Mouse (Mus musculus): ENCODE results near the gene Fcgrt. TPM values are rescaled to one million over a fixed set of nuclear protein-coding genes. Genes with fewer than 3 reads are reported as not detected.

Fcgrt gene
- total and polyA plus RNA-seq, 3 experiments = 0.27 to 1.7 TPM; not detected in 1

GRCm38 (mm10) chr7:45062239-45062835 lies 41.3 kb downstream of the Fcgrt start, which contains the start of the genes Nosip and Prrg2:
Nosip (plus strand) TSS chr7:45062429.
Prrg2 (minus strand) TSS chr7:45062677.
- DNase-seq (ENCODE audit: low read depth, low spot score) = peak; percentile 100
- peaks cover 0 to 17% of the 10 kb centered on the region in 2 experiments; a peak in 2 of 4 replicates for H3K36me3 ChIP-seq (ENCODE audit: control insufficient read depth in 1 of 2, insufficient read depth in 2 of 2, low read length in 2 of 2)
- no peaks in the 10 kb centered on the region for H3K9me3 ChIP-seq (replicated peaks; ENCODE audit: insufficient read depth, low read length)
- peak within 1 kb of the TSS; percentile 76 for H3K9ac ChIP-seq (ENCODE audit: control insufficient read depth, low read depth, low read length, poor library complexity, severe bottlenecking)
- no peaks in the 10 kb centered on the region for H3K27me3 ChIP-seq (ENCODE audit: control insufficient read depth in 1 of 2, insufficient read depth in 2 of 2, low read length in 2 of 2)
- peaks cover 31% of the 10 kb centered on the region for H3K79me2 ChIP-seq (ENCODE audit: control insufficient read depth, insufficient read depth, low read length, poor library complexity)
- H3K4me3 ChIP-seq (ENCODE audit: control insufficient read depth in 1 of 2, insufficient read depth in 1 of 2, low read depth in 2 of 2, low read length in 2 of 2) = peak within 1 kb of the TSS; percentile 73 to 79
- H3K4me1 ChIP-seq (ENCODE audit: control insufficient read depth in 1 of 2, insufficient read depth in 2 of 2, low read length in 2 of 2) = peaks cover 2 to 16% of the 10 kb centered on the region in 2 experiments; a peak in 3 of 4 replicates
- H3K27ac ChIP-seq (ENCODE audit: control insufficient read depth, low read depth, low read length) = peak within 1 kb of the TSS; percentile 87
- TF ChIP-seq ELF1 (IDR thresholded peaks at IDR 0.05; ENCODE audit: low read depth, low read length) = peak; percentile 94
- TF ChIP-seq POLR2AphosphoS2 (IDR thresholded peaks at IDR 0.05; ENCODE audit: low read length) = peak; percentile 82; the same call in 1 of the 2 replicates
- no peak for TF ChIP-seq USF2 (IDR thresholded peaks at IDR 0.05; ENCODE audit: borderline replicate concordance in 1 of 2, insufficient read depth in 1 of 2, low read depth in 1 of 2, low read length in 2 of 2)
- peak; percentile 72 for TF ChIP-seq RCOR1 (IDR thresholded peaks at IDR 0.05; ENCODE audit: low read depth, low read length)
- TF ChIP-seq MXI1 (IDR thresholded peaks at IDR 0.05; ENCODE audit: low read depth, low read length) = peak; percentile 88
- TF ChIP-seq NRF1 (IDR thresholded peaks at IDR 0.05; ENCODE audit: insufficient read depth, low read depth, low read length, poor library complexity, severe bottlenecking) = 0 out of 2 replicates have a peak, but pooled peaks have one; percentile 18
- no peak; the same call in 1 of the 2 replicates for TF ChIP-seq E2F4 (IDR thresholded peaks at IDR 0.05; ENCODE audit: borderline replicate concordance, low read depth, low read length)
- TF ChIP-seq MAX (IDR thresholded peaks at IDR 0.05; ENCODE audit: low read length) = peak; percentile 69
- peak; percentile 52 for TF ChIP-seq ETS1 (IDR thresholded peaks at IDR 0.05; ENCODE audit: low read depth, low read length)
- TF ChIP-seq POLR2A (IDR thresholded peaks at IDR 0.05; ENCODE audit: control insufficient read depth in 1 of 2, insufficient read depth in 1 of 2, low read depth in 1 of 2, low read length in 2 of 2, poor library complexity in 1 of 2) = peak; percentile 58 to 96; a peak in 3 of 4 replicates
- peak; percentile 86 for TF ChIP-seq NELFE (IDR thresholded peaks at IDR 0.05; ENCODE audit: low read depth, low read length)
- TF ChIP-seq HCFC1 (IDR thresholded peaks at IDR 0.05; ENCODE audit: low read depth, low read length) = peak; percentile 90
- TF ChIP-seq CHD1 (IDR thresholded peaks at IDR 0.05; ENCODE audit: low read depth, low read length) = no peak
- no peak for TF ChIP-seq ZKSCAN1 (IDR thresholded peaks at IDR 0.05; ENCODE audit: low read depth, low read length)
- TF ChIP-seq MAFK (IDR thresholded peaks at IDR 0.05; ENCODE audit: borderline replicate concordance, low read depth, low read length) = no peak
- TF ChIP-seq POLR2AphosphoS5 (IDR thresholded peaks at IDR 0.05; ENCODE audit: borderline replicate concordance, low read depth, low read length) = no peak
- TF ChIP-seq CTCF (IDR thresholded peaks at IDR 0.05 in 2 of 3, conservative IDR thresholded peaks at IDR 0.05 in 1 of 3; ENCODE audit: control insufficient read depth in 1 of 3, insufficient read depth in 1 of 3, low read depth in 2 of 3, low read length in 3 of 3, poor library complexity in 1 of 3, severe bottlenecking in 1 of 3) = no peak
- TF ChIP-seq ZC3H11A (IDR thresholded peaks at IDR 0.05; ENCODE audit: low read depth, low read length) = no peak
- peak; percentile 39; the same call in 1 of the 2 replicates for TF ChIP-seq USF1 (IDR thresholded peaks at IDR 0.05; ENCODE audit: low read depth, low read length)
- peak; percentile 20; the same call in 1 of the 2 replicates for TF ChIP-seq SMC3 (IDR thresholded peaks at IDR 0.05; ENCODE audit: low read depth, low read length)
- no peak for TF ChIP-seq TAL1 (IDR thresholded peaks at IDR 0.05; ENCODE audit: low read length)
- no peak for TF ChIP-seq JUND (IDR thresholded peaks at IDR 0.05; ENCODE audit: low read depth, low read length)
- TF ChIP-seq GATA1 (IDR thresholded peaks at IDR 0.05; ENCODE audit: low read depth, low read length) = no peak
- peak; percentile 94 for TF ChIP-seq MAZ (IDR thresholded peaks at IDR 0.05; ENCODE audit: low read depth, low read length)
- TF ChIP-seq GABPA (IDR thresholded peaks at IDR 0.05; ENCODE audit: low read depth, low read length) = no peak
- TF ChIP-seq BHLHE40 (IDR thresholded peaks at IDR 0.05; ENCODE audit: borderline replicate concordance, low read depth, low read length) = no peak
- TF ChIP-seq UBTF (IDR thresholded peaks at IDR 0.05; ENCODE audit: borderline replicate concordance, insufficient read depth, low read depth, low read length) = no peak
- TF ChIP-seq MEF2A (IDR thresholded peaks at IDR 0.05; ENCODE audit: extremely low read depth, insufficient replicate concordance, low read depth, low read length, poor library complexity, severe bottlenecking) = no peak
- TF ChIP-seq MYB (IDR thresholded peaks at IDR 0.05; ENCODE audit: low read depth, low read length) = peak; percentile 58
- TF ChIP-seq CHD2 (IDR thresholded peaks at IDR 0.05; ENCODE audit: low read length) = peak; percentile 50; the same call in 1 of the 2 replicates
- TF ChIP-seq TCF12 (IDR thresholded peaks at IDR 0.05; ENCODE audit: low read depth, low read length) = peak; percentile 81
- TF ChIP-seq SIN3A (IDR thresholded peaks at IDR 0.05; ENCODE audit: low read length) = peak; percentile 97
- peak; percentile 84 for TF ChIP-seq ZMIZ1 (IDR thresholded peaks at IDR 0.05; ENCODE audit: low read depth, low read length)
- peak; percentile 71 for TF ChIP-seq ZNF384 (IDR thresholded peaks at IDR 0.05; ENCODE audit: low read depth, low read length)
- TF ChIP-seq MYC (IDR thresholded peaks at IDR 0.05; ENCODE audit: low read depth, low read length) = peak; percentile 85
- TF ChIP-seq KAT2A (conservative IDR thresholded peaks at IDR 0.05; ENCODE audit: low read depth, low read length) = peak; percentile 81
